Mouse (Mus musculus) MEL (cell line): ENCODE measurements around the gene Cbfa2t2. TPM values are rescaled to one million over a fixed set of nuclear protein-coding genes. Genes with fewer than 3 reads are reported as not detected.

Source experiments
- DNase-seq: peaks from one replicate; pipeline ENCODE4 v3.0.0; 2011; ENCODE audit warnings: low read depth, low spot score
- H3K27ac ChIP-seq: 2 replicates; pipeline ENCODE4 v1.5.1; 2012; ENCODE audit warnings: low read depth, mild to moderate bottlenecking, control low read depth, low read length, moderate library complexity; ENCODE audit not compliant: control insufficient read depth
- H3K27me3 ChIP-seq, 2 experiments: fragments of 150-350 bp in 1 of 2; sonication (generic) in 1 of 2; 2 replicates each; pipeline ENCODE4 v1.6.1; 2012; ENCODE audit warnings: low read length in 2 of 2, mild to moderate bottlenecking in 2 of 2, improper control_type of control experiment in 1 of 2, moderate library complexity in 1 of 2; ENCODE audit not compliant: insufficient read depth in 2 of 2, control insufficient read depth in 1 of 2
- H3K36me3 ChIP-seq, 2 experiments: 2 replicates each; pipeline ENCODE4 v1.6.1; 2012 to 2014; ENCODE audit warnings: low read length in 2 of 2, improper control_type of control experiment in 1 of 2, inconsistent platforms in 1 of 2, mild to moderate bottlenecking in 1 of 2; ENCODE audit not compliant: insufficient read depth in 2 of 2, control insufficient read depth in 1 of 2
- H3K4me1 ChIP-seq, 2 experiments: fragments of 150-350 bp in 1 of 2; sonication (generic) in 1 of 2; 2 replicates each; pipeline ENCODE4 v1.6.1; 2012; ENCODE audit warnings: low read length in 2 of 2, improper control_type of control experiment in 1 of 2, mild to moderate bottlenecking in 1 of 2; ENCODE audit not compliant: insufficient read depth in 2 of 2, control insufficient read depth in 1 of 2
- H3K4me3 ChIP-seq, 2 experiments: fragments of 150-350 bp in 1 of 2; sonication (generic) in 1 of 2; 2 replicates each; pipeline ENCODE4 v1.5.1; 2012; ENCODE audit warnings: low read depth in 2 of 2, low read length in 2 of 2, mild to moderate bottlenecking in 2 of 2, moderate library complexity in 2 of 2, control low read depth in 1 of 2, improper control_type of control experiment in 1 of 2; ENCODE audit not compliant: control insufficient read depth in 1 of 2, insufficient read depth in 1 of 2
- H3K79me2 ChIP-seq: 2 replicates; pipeline ENCODE4 v1.6.1; 2012; ENCODE audit warnings: mild to moderate bottlenecking, low read length, moderate library complexity; ENCODE audit not compliant: control insufficient read depth, poor library complexity, insufficient read depth
- H3K9ac ChIP-seq: 2 replicates; pipeline ENCODE4 v1.6.1; 2012; ENCODE audit warnings: low read depth, mild to moderate bottlenecking, control low read depth, low read length, moderate library complexity; ENCODE audit not compliant: control insufficient read depth, poor library complexity, severe bottlenecking
- H3K9me3 ChIP-seq: fragments of 150-350 bp; sonication (generic); replicated peaks from 2 replicates; pipeline ENCODE4 v1.6.1; 2012; ENCODE audit warnings: mild to moderate bottlenecking, low read length, improper control_type of control experiment, moderate library complexity; ENCODE audit not compliant: insufficient read depth
- CTCF ChIP-seq, 3 experiments: IDR thresholded peaks in 2 of 3; conservative IDR thresholded peaks in 1 of 3; 2 replicates each; pipeline ENCODE4 v1.5.1; 2011 to 2012; ENCODE audit warnings: low read length in 3 of 3, low read depth in 2 of 3, mild to moderate bottlenecking in 2 of 3, improper control_type of control experiment in 1 of 3, inconsistent platforms in 1 of 3, mixed read lengths in 1 of 3, moderate library complexity in 1 of 3; ENCODE audit not compliant: control insufficient read depth in 1 of 3, insufficient read depth in 1 of 3, poor library complexity in 1 of 3, severe bottlenecking in 1 of 3
- E2F4 ChIP-seq: IDR thresholded peaks from 2 replicates; pipeline ENCODE4 v1.6.1; 2011; ENCODE audit warnings: low read depth, low read length, improper control_type of control experiment, borderline replicate concordance
- ELF1 ChIP-seq: IDR thresholded peaks from 2 replicates; pipeline ENCODE4 v1.6.1; 2014; ENCODE audit warnings: low read depth, mild to moderate bottlenecking, inconsistent platforms, low read length, improper control_type of control experiment, moderate library complexity
- GABPA ChIP-seq: IDR thresholded peaks from 2 replicates; pipeline ENCODE4 v1.6.1; 2012; ENCODE audit warnings: low read depth, mild to moderate bottlenecking, inconsistent platforms, low read length, improper control_type of control experiment, moderate library complexity
- KAT2A ChIP-seq: conservative IDR thresholded peaks from 2 replicates; pipeline ENCODE4 v1.6.1; 2012; ENCODE audit warnings: low read depth, low read length, improper control_type of control experiment, inconsistent platforms
- MXI1 ChIP-seq: IDR thresholded peaks from 2 replicates; pipeline ENCODE4 v1.6.1; 2011; ENCODE audit warnings: mild to moderate bottlenecking, low read depth, low read length, improper control_type of control experiment
- MYB ChIP-seq: IDR thresholded peaks from 2 replicates; pipeline ENCODE4 v1.6.1; 2011; ENCODE audit warnings: mild to moderate bottlenecking, low read depth, low read length, improper control_type of control experiment
- MYC ChIP-seq: IDR thresholded peaks from 2 replicates; pipeline ENCODE4 v1.6.1; 2011; ENCODE audit warnings: low read depth, mild to moderate bottlenecking, low read length, improper control_type of control experiment, moderate library complexity
- NELFE ChIP-seq: IDR thresholded peaks from 2 replicates; pipeline ENCODE4 v1.6.1; 2011; ENCODE audit warnings: low read depth, low read length, improper control_type of control experiment
- NRF1 ChIP-seq: IDR thresholded peaks from 2 replicates; pipeline ENCODE4 v1.6.1; 2014; ENCODE audit warnings: low read depth, mild to moderate bottlenecking, inconsistent platforms, low read length, improper control_type of control experiment, moderate library complexity; ENCODE audit not compliant: poor library complexity, insufficient read depth, severe bottlenecking
- POLR2AphosphoS2 ChIP-seq: IDR thresholded peaks from 2 replicates; pipeline ENCODE4 v1.6.1; 2011; ENCODE audit warnings: low read length, improper control_type of control experiment
- POLR2AphosphoS5 ChIP-seq: IDR thresholded peaks from 2 replicates; pipeline ENCODE4 v1.6.1; 2012; ENCODE audit warnings: low read depth, borderline replicate concordance, mild to moderate bottlenecking, inconsistent platforms, low read length, moderate library complexity, mixed read lengths
- RAD21 ChIP-seq: IDR thresholded peaks from 2 replicates; pipeline ENCODE4 v1.6.1; 2011; ENCODE audit warnings: mild to moderate bottlenecking, low read depth, low read length, improper control_type of control experiment
- SIN3A ChIP-seq: IDR thresholded peaks from 2 replicates; pipeline ENCODE4 v1.6.1; 2012; ENCODE audit warnings: low read length, improper control_type of control experiment, inconsistent platforms
- SMC3 ChIP-seq: IDR thresholded peaks from 2 replicates; pipeline ENCODE4 v1.6.1; 2011; ENCODE audit warnings: low read depth, low read length, improper control_type of control experiment
- USF1 ChIP-seq: IDR thresholded peaks from 2 replicates; pipeline ENCODE4 v1.6.1; 2014; ENCODE audit warnings: low read depth, mild to moderate bottlenecking, inconsistent platforms, low read length, improper control_type of control experiment, moderate library complexity
- USF2 ChIP-seq, 2 experiments: IDR thresholded peaks; 2 replicates each; pipeline ENCODE4 v1.6.1; 2011 to 2012; ENCODE audit warnings: improper control_type of control experiment in 2 of 2, low read length in 2 of 2, borderline replicate concordance in 1 of 2, inconsistent platforms in 1 of 2, low read depth in 1 of 2, mild to moderate bottlenecking in 1 of 2; ENCODE audit not compliant: insufficient read depth in 1 of 2
- ZC3H11A ChIP-seq: IDR thresholded peaks from 2 replicates; pipeline ENCODE4 v1.6.1; 2012; ENCODE audit warnings: low read depth, mild to moderate bottlenecking, inconsistent platforms, low read length, improper control_type of control experiment
- ZMIZ1 ChIP-seq: IDR thresholded peaks from 2 replicates; pipeline ENCODE4 v1.6.1; 2012; ENCODE audit warnings: low read depth, mild to moderate bottlenecking, inconsistent platforms, low read length, improper control_type of control experiment, moderate library complexity
- ZNF384 ChIP-seq: IDR thresholded peaks from 2 replicates; pipeline ENCODE4 v1.6.1; 2012; ENCODE audit warnings: low read depth, mild to moderate bottlenecking, inconsistent platforms, low read length, improper control_type of control experiment
- polyA plus RNA-seq, 2 experiments: library from polyadenylated mRNA; stranded (reverse) in 1 of 2; unstranded in 1 of 2; fragments of >175 nt in 1 of 2; fragments of >200 nt in 1 of 2; gene quantifications; 2 replicates each; pipeline versions ENCODE4 v1.2.1 to v1.2.4; 2012; ENCODE audit warnings: low replicate concordance in 2 of 2, low read depth in 1 of 2; ENCODE audit not compliant: insufficient read length in 2 of 2, insufficient read depth in 1 of 2, missing spikeins in 1 of 2
- total RNA-seq: library from RNA; depleted of rRNA; stranded (reverse); fragments of 300-350 nt; gene quantifications from 2 replicates; pipeline ENCODE4 v1.2.3, GENCODE M21; 2012

The Cbfa2t2 gene
- total and polyA plus RNA-seq, 3 experiments = 5.9 to 23.1 TPM; not detected in 1

DNA sequence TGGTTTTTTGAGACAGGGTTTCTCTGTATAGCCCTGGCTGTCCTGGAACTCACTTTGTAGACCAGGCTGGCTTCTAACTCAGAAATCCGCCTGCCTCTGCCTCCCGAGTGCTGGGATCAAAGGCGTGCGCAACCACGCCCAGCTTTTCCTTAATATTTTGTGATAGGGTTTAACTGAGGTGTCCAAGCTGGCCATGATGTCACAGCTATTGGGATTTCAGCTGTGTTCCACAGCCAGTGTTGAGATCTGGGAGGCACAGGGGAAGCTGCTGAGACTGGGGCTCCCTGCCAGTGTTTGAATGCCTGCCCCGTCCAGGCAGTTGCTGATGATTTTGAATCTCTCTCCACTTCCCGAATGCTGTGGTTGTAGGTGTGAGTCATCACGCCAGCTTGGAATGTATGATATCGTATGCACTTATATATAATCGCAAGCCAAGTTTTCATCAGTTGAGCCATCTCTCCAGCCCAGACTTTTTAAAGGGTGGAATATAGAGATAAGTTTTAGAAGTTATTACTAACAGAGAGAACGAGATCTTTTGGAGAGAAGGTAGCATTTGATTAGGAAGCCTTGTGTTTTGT is 27.4 kb downstream of the Cbfa2t2 start (continued):
- TF ChIP-seq POLR2AphosphoS5 = no peak
- TF ChIP-seq SMC3 = no peak

DNA sequence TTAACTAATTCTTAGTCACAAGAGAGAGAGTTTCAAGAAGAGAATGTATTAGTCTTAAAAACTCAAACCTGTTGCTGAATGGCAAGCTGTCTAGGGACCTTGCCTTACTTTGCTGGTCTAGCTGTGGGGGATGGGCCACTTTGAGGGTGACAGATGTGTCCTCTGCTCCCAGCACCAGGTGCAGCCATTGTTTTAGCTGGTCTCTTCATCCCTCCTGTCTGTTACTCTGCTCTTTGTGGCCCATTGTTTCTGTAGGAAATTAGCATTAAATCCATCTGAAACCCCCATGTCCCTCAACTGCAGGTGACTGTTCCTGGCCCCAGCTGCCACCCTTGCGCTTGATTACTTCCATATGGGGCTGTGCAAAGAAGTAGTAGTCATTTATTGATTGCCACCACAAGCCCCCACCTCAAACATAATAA is 29.6 kb downstream of the Cbfa2t2 start:
- TF ChIP-seq CTCF (IDR thresholded peaks at IDR 0.05 in 2 of 3, conservative IDR thresholded peaks at IDR 0.05 in 1 of 3; ENCODE audit: control insufficient read depth in 1 of 3, insufficient read depth in 1 of 3, low read depth in 2 of 3, low read length in 3 of 3, poor library complexity in 1 of 3, severe bottlenecking in 1 of 3) (no peak), POLR2AphosphoS2 (no peak), KAT2A (no peak), RAD21 (no peak), USF1 (no peak), GABPA (no peak), MYC (no peak)
- TF ChIP-seq, all 39 proteins: peak for 0
- Histone ChIP-seq H3K27ac (no peak overlapping the region), H3K9ac (no peak overlapping the region), H3K4me3 (no peak overlapping the region), H3K27me3 (no peaks in the 10 kb centered on the region), H3K4me1 (peaks cover 9 to 10% of the 10 kb centered on the region in 2 experiments; a peak in 3 of 4 replicates), H3K36me3 (peaks cover 0 to 20% of the 10 kb centered on the region in 2 experiments; a peak in 2 of 4 replicates), H3K79me2 (peaks cover 9% of the 10 kb centered on the region; the same call in 1 of the 2 replicates), H3K9me3 (no peaks in the 10 kb centered on the region)
- DNase-seq = no peak

DNA sequence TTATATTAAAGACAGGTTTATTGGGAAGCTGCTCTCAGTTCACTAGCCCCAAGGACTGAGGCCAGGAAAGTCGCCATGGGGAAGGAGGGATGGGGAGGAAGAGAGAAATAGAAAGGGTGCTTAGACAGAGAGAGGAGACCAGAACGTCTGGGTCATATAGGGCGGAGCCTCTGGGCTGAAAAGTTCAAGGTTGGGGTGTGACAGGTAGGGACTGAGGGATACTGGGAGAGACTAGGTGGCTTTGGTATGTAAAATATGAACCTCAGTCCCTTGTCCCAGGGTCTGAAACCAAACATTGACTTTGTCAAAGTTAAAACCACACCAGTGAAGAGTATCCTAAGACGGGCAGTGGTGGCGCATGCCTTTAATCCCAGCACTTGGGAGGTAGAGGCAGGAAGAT is 30.9 kb downstream of the Cbfa2t2 start:
- no peak for DNase-seq
- Histone ChIP-seq H3K9me3 (no peaks in the 10 kb centered on the region), H3K27ac (no peak overlapping the region), H3K79me2 (peaks cover 6% of the 10 kb centered on the region; the same call in 1 of the 2 replicates), H3K9ac (no peak overlapping the region), H3K27me3 (no peaks in the 10 kb centered on the region), H3K4me3 (no peak overlapping the region), H3K4me1 (peaks cover 5 to 8% of the 10 kb centered on the region in 2 experiments; a peak in 3 of 4 replicates), H3K36me3 (peaks cover 0 to 18% of the 10 kb centered on the region in 2 experiments; a peak in 2 of 4 replicates)
- no peak for TF ChIP-seq USF2 (IDR thresholded peaks at IDR 0.05; ENCODE audit: borderline replicate concordance in 1 of 2, insufficient read depth in 1 of 2, low read depth in 1 of 2, low read length in 2 of 2)
- no peak for TF ChIP-seq USF1
- TF ChIP-seq ZMIZ1 = no peak
- TF ChIP-seq NRF1 = no peak
- no peak for TF ChIP-seq MXI1
- no peak for TF ChIP-seq SMC3
- no peak for TF ChIP-seq MYB
- no peak for TF ChIP-seq ZNF384
- no peak for TF ChIP-seq ZC3H11A
- no peak for TF ChIP-seq SIN3A
- no peak for TF ChIP-seq POLR2AphosphoS2
- TF ChIP-seq E2F4 = no peak
- TF ChIP-seq ELF1 = no peak
- TF ChIP-seq NELFE = no peak
